Mouse (Mus musculus): ENCODE measurements around the gene Rundc1. TPM values are rescaled to one million over a fixed set of nuclear protein-coding genes. Genes with fewer than 3 reads are reported as not detected.

The Rundc1 gene
- 10.3 and 14.3 TPM in 2 replicates for total RNA-seq (2023)

GRCm38 (mm10) chr11:101424925-101425813 lies at the start of gene Rundc1, which contains the start of gene Ptges3l:
Gene Rundc1, plus strand, starts transcription at chr11:101425085.
Gene Ptges3l, minus strand, starts transcription at chr11:101425333.

DNA sequence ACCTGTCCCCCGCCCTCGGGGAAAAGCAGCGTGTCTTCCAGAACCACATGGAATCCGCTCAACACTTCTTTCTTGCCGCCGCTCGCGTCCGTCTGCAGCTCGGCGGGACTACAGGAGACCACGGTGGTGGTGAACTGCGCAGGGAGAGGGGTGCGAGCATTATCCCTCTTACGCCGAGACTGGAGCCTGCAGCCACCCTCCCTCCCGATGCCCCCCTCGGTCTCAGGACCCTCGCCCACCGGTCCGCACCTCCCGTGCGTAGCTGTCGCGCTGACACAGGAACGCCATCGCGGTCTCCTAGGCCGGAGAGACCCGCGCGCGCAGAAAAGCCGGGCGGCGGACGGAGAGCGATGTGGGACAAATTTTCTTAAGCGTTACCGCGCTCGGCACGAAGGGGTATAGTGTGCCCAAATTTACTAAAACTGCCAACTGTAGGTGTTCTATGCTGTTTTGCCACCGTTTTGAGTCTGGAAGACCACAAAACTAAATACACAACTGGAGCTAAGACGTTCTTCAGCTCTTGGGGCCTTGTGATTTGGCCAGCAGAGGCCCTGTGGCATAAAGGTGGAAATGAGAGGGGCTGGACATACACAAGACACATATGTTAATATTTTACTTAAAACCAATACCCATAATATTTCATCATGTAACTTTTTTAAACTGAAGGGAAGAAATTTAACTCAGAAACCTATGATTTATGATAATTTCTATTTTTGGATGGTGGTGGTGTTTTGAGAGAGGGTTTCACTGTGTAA lies 7.6 kb upstream of the Rundc1 start, which contains the start of gene Aarsd1:
Gene Aarsd1, minus strand, starts transcription at position 515 of the 755 bp plus-strand sequence.

DNA sequence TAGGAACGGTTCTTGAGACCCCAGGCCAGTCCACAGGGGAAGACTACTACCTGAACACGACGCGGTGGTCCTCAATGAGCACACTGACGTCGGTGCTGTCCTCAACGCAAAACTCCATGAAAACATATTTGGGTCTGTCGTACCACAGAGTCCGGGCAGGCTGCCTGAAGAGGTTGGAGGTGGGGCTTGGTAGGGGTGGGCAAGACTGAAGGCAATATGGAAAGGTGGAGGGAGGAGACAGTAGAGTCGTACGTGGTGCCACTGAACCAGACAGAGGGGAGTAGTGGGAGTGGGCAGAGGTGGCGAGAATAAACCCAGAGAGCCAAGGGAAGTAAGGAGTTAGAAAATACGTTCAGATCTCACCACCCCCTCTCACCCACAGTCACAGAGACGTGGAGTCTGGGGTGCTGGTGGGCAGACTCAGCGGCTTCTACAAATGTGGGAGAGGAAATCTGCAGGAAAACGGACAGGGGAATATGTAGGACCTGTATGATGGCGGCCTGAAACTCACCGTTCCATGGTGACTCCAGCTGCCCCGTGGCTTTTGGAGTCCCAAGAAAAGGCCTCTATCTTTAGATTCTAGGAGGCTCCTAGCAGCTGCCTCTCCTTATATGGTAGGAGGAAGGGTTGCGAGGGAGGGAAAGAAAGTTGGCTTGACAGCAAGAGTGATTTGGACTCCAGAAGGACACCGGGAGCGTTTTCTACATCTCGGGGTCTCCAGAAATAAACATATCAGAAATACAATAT lies 607 bp upstream of the Rundc1 start, which contains the start of gene Gm27029:
Gene Gm27029, minus strand, starts transcription at position 692 of the 747 bp plus-strand sequence.

DNA sequence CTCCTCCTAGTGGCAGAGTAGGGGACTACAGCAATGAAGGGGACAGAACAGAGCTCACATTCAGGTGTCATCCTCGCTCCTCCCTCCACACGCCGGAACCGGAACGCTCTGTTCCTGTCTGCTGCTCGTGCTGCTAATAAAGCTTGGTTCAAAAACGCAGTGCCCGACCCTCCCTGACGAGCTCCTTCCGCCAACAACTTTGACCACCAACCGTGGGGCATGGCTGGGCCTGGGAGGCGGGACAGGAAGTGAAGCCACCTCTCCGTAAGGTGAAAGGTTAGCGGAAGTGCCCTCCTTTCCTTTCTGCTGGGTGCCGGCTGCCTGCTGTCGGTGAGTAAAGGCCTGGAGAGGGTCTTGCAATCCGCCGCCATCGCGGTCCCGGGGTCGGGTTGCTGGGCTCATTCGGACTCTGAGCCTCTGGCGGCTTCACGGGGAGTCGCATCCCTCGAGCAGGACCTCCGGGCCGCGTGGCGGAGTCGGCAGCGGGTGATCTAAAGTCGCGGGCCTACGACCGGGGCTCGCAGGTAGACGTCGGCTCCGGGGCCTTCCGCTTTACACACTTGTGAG lies 17.3 kb downstream of the Rundc1 start, which contains the start of gene Rpl27:
Gene Rpl27, plus strand, starts transcription at position 172 of the 567 bp plus-strand sequence.

GRCm38 (mm10) chr11:101448274-101448746 lies 23.4 kb downstream of the Rundc1 start, which contains the start of gene Ifi35:
Gene Ifi35, plus strand, starts transcription at chr11:101448407.

GRCm38 (mm10) chr11:101464211-101465100 lies 39.6 kb downstream of the Rundc1 start, which contains the start of gene Rnd2:
Gene Rnd2, plus strand, starts transcription at chr11:101464999.

GRCm38 (mm10) chr11:101465869-101466551 lies 41.1 kb downstream of the Rundc1 start, which contains the start of gene Vat1:
Gene Vat1, minus strand, starts transcription at chr11:101466230.

Other genes with a start within 250 kb of the Rundc1 start
- gene Ccr10, start 249.6 kb upstream of the Rundc1 start, total RNA-seq (2023) = 0.29 and 0.63 TPM in 2 replicates
- gene Ezh1, start 198.6 kb upstream of the Rundc1 start, total RNA-seq (2023) = 36.3 and 45.9 TPM in 2 replicates
- gene Ramp2, start 179.1 kb upstream of the Rundc1 start, total RNA-seq (2023) = 0.41 TPM in 1 of 2 replicates, not detected in the other
- 63.2 and 66.1 TPM in 2 replicates for gene Vps25, start 171.4 kb upstream of the Rundc1 start, total RNA-seq (2023)
- 1.9 and 2.3 TPM in 2 replicates for gene Wnk4, start 164.5 kb upstream of the Rundc1 start, total RNA-seq (2023)
- 0.32 and 0.43 TPM in 2 replicates for gene Cntd1, start 146.1 kb upstream of the Rundc1 start, total RNA-seq (2023)
- 25.3 and 30.8 TPM in 2 replicates for gene Coa3, start 146.0 kb upstream of the Rundc1 start, total RNA-seq (2023)
- gene Becn1, start 122.8 kb upstream of the Rundc1 start, total RNA-seq (2023) = 150 and 240 TPM in 2 replicates
- 59.9 and 64.2 TPM in 2 replicates for gene Psme3, start 108.9 kb upstream of the Rundc1 start, total RNA-seq (2023)
- gene Aoc2, start 100.0 kb upstream of the Rundc1 start, total RNA-seq (2023) = 2.7 and 4.6 TPM in 2 replicates
- gene Aoc3, start 94.5 kb upstream of the Rundc1 start, total RNA-seq (2023) = not detected in 2 replicates
- not detected in 2 replicates for gene G6pc, start 57.5 kb upstream of the Rundc1 start, total RNA-seq (2023)
- gene Aarsd1, start 7.5 kb upstream of the Rundc1 start, total RNA-seq (2023) = 12.1 and 12.4 TPM in 2 replicates
- 0.43 TPM in 1 of 2 replicates, not detected in the other for gene Gm27029, start 289 bp upstream of the Rundc1 start, total RNA-seq (2023)
- 0.60 and 0.98 TPM in 2 replicates for gene Ptges3l, start 248 bp downstream of the Rundc1 start, total RNA-seq (2023)
- 37.3 and 45.6 TPM in 2 replicates for gene Rpl27, start 17.2 kb downstream of the Rundc1 start, total RNA-seq (2023)
- 23.6 and 24.5 TPM in 2 replicates for gene Ifi35, start 23.3 kb downstream of the Rundc1 start, total RNA-seq (2023)
- 0.32 and 0.66 TPM in 2 replicates for gene Rnd2, start 39.9 kb downstream of the Rundc1 start, total RNA-seq (2023)
- gene Vat1, start 41.1 kb downstream of the Rundc1 start, total RNA-seq (2023) = 16.5 and 19.8 TPM in 2 replicates
- 20.7 and 21.2 TPM in 2 replicates for gene Brca1, start 126.9 kb downstream of the Rundc1 start, total RNA-seq (2023)
- 128 and 177 TPM in 2 replicates for gene Nbr1, start 127.1 kb downstream of the Rundc1 start, total RNA-seq (2023)
- gene Tmem106a, start 157.2 kb downstream of the Rundc1 start, total RNA-seq (2023) = 8.5 and 12.0 TPM in 2 replicates
- gene Gm11634, start 174.2 kb downstream of the Rundc1 start, total RNA-seq (2023) = not detected in 2 replicates
- gene Rdm1, start 202.1 kb downstream of the Rundc1 start, total RNA-seq (2023) = 10.8 and 12.2 TPM in 2 replicates
- 1.3 and 2.7 TPM in 2 replicates for gene Arl4d, start 240.5 kb downstream of the Rundc1 start, total RNA-seq (2023)